Mouse (Mus musculus) midbrain, embryonic 16.5 days (tissue): ENCODE results near the gene Gdf15. TPM values are rescaled to one million over a fixed set of nuclear protein-coding genes. Genes with fewer than 3 reads are reported as not detected.

Experiments
- ATAC-seq: fragments of 200-750 bp; cut with Nextera tagmentation; 2 replicates; pipeline ENCODE4 v1.8.0; 2017; ENCODE audit warnings: moderate TSS enrichment
- H3K27ac ChIP-seq: fragments of 300-500 bp; sonication (generic); 2 replicates; pipeline ENCODE4 v1.5.1; 2014; ENCODE audit warnings: mild to moderate bottlenecking, low read length, mixed read lengths
- H3K27me3 ChIP-seq: fragments of 300-500 bp; sonication (generic); 2 replicates; pipeline ENCODE4 v1.6.1; 2014; ENCODE audit warnings: low read depth, low read length, mixed read lengths; ENCODE audit not compliant: control insufficient read depth, insufficient read depth
- H3K36me3 ChIP-seq: fragments of 300-500 bp; sonication (generic); 2 replicates; pipeline ENCODE4 v1.6.1; 2014; ENCODE audit warnings: mild to moderate bottlenecking, low read length, moderate library complexity, mixed read lengths; ENCODE audit not compliant: control insufficient read depth, insufficient read depth
- H3K4me1 ChIP-seq: fragments of 300-500 bp; sonication (generic); 2 replicates; pipeline ENCODE4 v1.6.1; 2014; ENCODE audit warnings: mild to moderate bottlenecking, low read length, mixed read lengths; ENCODE audit not compliant: control insufficient read depth, insufficient read depth
- H3K4me2 ChIP-seq: fragments of 300-500 bp; sonication (generic); 2 replicates; pipeline ENCODE4 v1.6.1; 2014; ENCODE audit warnings: mild to moderate bottlenecking, low read length, mixed read lengths
- H3K4me3 ChIP-seq: fragments of 300-500 bp; sonication (generic); 2 replicates; pipeline ENCODE4 v1.5.1; 2014; ENCODE audit warnings: low read depth, mild to moderate bottlenecking, low read length, moderate library complexity, mixed read lengths
- H3K9ac ChIP-seq: fragments of 300-500 bp; sonication (generic); 2 replicates; pipeline ENCODE4 v1.6.1; 2014; ENCODE audit warnings: low read depth, low read length, mixed read lengths
- H3K9me3 ChIP-seq: fragments of 300-500 bp; sonication (generic); replicated peaks from 2 replicates; pipeline ENCODE4 v1.6.1; 2014; ENCODE audit warnings: mild to moderate bottlenecking, low read length, mixed read lengths; ENCODE audit not compliant: control insufficient read depth, poor library complexity, severe bottlenecking
- WGBS: fragments of 180-500 bp; shearing (Covaris S2); extraction: QIAGEN DNeasy Blood & Tissue Kit; methylation state at CpG from one replicate; pipeline ENCODE4 v1.1.7; 2014; 5-methylcytosine and 5-hydroxymethylcytosine counted together
- polyA plus RNA-seq: library from polyadenylated mRNA; unstranded; fragments of >200 nt; fragmentation: Nextera tagmentation; extraction: Ambion mirVana; gene quantifications from 2 replicates; pipeline ENCODE4 v1.2.1, GENCODE M21; 2015

The Gdf15 gene
- polyA plus RNA-seq, 1 experiment from 2014 or later = 0.39 TPM

DNA sequence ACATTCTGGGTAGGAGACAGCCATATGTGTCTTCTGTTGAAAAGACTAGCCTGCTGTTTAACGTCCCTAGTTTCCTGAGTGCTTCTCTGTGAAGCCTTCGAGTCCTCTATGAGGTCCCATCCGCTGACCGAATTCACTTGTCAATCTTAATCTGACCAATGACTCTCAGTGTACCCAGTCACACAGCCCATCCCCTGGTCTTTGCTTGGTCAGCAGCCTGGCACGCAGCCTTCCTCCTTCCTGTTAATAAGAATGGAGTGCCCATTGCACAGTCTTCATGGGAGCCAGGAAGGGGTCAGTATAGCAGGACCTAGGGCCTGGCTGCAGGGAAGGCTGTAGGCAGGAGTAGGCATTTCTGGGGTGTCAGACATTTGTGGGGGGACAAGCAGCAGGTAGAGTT is 17.8 kb downstream of the Gdf15 start:
- Histone ChIP-seq H3K9ac (no peak overlapping the region), H3K4me1 (peaks cover 20% of the 10 kb centered on the region), H3K27ac (no peak overlapping the region), H3K36me3 (no peaks in the 10 kb centered on the region), H3K27me3 (no peaks in the 10 kb centered on the region), H3K4me3 (no peak overlapping the region), H3K4me2 (no peak overlapping the region), H3K9me3 (no peaks in the 10 kb centered on the region)
- WGBS = 76% methylated on average over 5 of the region's 5 CpGs
- no peak for ATAC-seq

GRCm38 (mm10) chr8:70613763-70614162 is 18.5 kb downstream of the Gdf15 start:
- no peak overlapping the region for H3K4me2 ChIP-seq
- no peaks in the 10 kb centered on the region for H3K36me3 ChIP-seq
- H3K9ac ChIP-seq = no peak overlapping the region
- no peak overlapping the region for H3K4me3 ChIP-seq
- WGBS = 20% methylated on average over 1 of the region's 1 CpGs
- ATAC-seq = no peak
- peaks cover 26% of the 10 kb centered on the region for H3K4me1 ChIP-seq
- no peaks in the 10 kb centered on the region for H3K9me3 ChIP-seq
- no peaks in the 10 kb centered on the region for H3K27me3 ChIP-seq
- no peak overlapping the region for H3K27ac ChIP-seq

- peak overlapping the region; percentile 85 for H3K4me2 ChIP-seq
- WGBS = 0% methylated on average over 6 of the region's 6 CpGs
- no peaks in the 10 kb centered on the region for H3K36me3 ChIP-seq
- H3K4me3 ChIP-seq = peak overlapping the region; percentile 35
- H3K9ac ChIP-seq = peak overlapping the region; percentile 62
- peaks cover 38% of the 10 kb centered on the region for H3K4me1 ChIP-seq
- H3K27ac ChIP-seq = peak overlapping the region; percentile 58
- no peaks in the 10 kb centered on the region for H3K27me3 ChIP-seq
- H3K9me3 ChIP-seq = no peaks in the 10 kb centered on the region
- no peak for ATAC-seq
Measured at GRCm38 (mm10) chr8:70611849-70612248, 20.4 kb downstream of the Gdf15 start.

DNA sequence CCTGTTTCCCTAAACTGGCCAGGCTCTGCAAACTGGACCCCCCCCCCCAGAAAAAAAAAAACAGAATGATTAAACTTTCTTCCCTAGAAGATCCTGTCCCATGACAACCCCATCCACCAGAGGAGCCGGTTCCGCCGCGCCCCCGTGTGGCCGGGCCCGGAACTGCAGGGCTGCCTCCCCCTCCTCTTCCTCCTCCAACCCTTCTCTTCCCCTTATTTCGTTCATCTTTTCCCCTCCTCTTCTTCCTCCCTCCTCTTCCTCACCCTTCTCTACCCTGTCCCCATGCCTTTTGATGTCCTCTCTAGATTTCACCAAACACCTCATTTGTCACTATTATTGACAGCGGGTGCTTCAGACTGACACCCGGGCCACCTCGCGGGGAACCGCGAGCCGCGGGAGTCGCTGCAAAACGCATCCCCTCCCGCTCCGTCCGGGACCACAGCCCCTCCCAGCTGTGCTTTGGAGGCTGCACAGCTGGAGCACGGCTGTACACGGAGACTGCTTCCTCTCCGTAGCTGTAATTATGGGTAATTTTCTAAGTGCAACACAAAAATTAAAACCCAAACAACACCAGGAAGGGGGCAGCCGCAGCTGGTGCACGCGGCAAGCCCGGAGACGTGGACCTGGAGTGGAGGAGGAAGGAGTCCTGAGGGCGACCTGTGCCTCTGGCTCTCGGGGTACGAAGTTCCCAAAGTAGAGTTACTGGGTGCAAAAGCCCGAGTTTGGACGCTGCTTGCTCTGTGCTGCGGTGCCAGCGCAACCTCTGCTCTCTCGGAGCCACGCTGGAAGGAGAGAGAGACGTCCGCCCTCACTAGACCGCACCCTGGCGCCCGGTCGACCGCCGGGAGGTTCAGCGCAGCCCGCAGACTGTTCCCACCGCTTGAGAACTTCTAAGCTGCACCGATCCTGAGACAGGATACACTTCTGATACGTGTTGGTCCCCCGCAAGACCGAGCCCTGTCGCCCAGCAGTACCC is 21.2 kb downstream of the Gdf15 start:
- H3K4me1 ChIP-seq = peaks cover 45% of the 10 kb centered on the region
- WGBS = under 1% methylated on average over 54 of the region's 54 CpGs
- ATAC-seq = peak; percentile 1; the same call in 1 of the 2 replicates
- no peaks in the 10 kb centered on the region for H3K9me3 ChIP-seq
- no peaks in the 10 kb centered on the region for H3K36me3 ChIP-seq
- H3K27ac ChIP-seq = peak overlapping the region; percentile 58
- H3K4me2 ChIP-seq = peak overlapping the region; percentile 85
- no peaks in the 10 kb centered on the region for H3K27me3 ChIP-seq
- peak overlapping the region; percentile 62 for H3K9ac ChIP-seq
- H3K4me3 ChIP-seq = peak overlapping the region; percentile 35

DNA sequence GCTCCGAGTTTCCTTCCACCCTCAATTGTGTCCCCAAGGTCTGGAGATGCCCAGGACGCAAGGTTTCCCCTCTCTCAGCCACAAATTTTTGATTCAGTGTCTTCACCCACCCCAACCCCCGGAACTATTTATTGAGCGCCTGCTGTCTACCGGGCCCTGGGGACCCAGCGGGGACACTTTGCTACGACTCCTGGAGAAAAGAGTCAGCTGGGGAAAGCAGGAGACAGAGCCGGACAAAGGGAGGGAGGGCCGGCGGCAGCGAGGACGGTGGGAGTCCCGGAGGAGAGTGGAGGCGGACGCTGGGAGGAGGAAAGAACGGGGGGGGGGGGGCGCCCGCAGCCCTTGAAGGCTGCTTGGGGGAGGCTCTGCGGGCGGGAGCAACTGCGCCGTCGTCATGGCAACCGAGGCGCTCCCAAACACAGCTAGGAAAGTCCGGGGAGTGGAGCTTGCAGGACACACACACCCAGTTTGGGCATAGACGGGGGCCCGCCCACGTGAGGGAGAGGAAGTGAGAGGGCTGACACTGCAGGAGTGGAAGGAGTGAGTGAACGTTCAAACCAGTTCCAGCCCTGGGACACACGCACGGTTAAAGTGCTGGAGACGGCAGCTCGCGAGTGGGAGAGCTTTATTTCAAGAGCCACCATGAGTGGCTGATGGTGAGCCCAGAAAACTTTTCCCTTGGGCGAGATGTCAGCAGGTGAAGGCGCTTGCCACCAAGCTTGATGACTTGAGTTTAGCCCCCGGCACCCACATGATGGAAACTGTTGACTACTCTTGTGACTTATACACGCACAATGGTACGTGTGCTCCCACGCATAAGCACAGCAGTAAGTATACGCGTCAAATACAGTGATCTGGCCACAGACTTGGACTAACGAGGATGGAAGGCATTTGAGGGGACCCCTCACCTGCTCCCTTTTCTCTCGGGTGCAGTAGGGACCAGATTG is 22.1 kb downstream of the Gdf15 start:
- peak overlapping the region; percentile 37 for H3K4me3 ChIP-seq
- no peaks in the 10 kb centered on the region for H3K36me3 ChIP-seq
- peak overlapping the region; percentile 81 for H3K27ac ChIP-seq
- H3K9me3 ChIP-seq = no peaks in the 10 kb centered on the region
- WGBS = 1% methylated on average over 42 of the region's 45 CpGs
- H3K9ac ChIP-seq = peak overlapping the region; percentile 50
- H3K4me1 ChIP-seq = peaks cover 47% of the 10 kb centered on the region
- no peaks in the 10 kb centered on the region for H3K27me3 ChIP-seq
- 0 out of 2 replicates have a peak, but pooled peaks have one; percentile 4 for ATAC-seq
- peak overlapping the region; percentile 85 for H3K4me2 ChIP-seq

DNA sequence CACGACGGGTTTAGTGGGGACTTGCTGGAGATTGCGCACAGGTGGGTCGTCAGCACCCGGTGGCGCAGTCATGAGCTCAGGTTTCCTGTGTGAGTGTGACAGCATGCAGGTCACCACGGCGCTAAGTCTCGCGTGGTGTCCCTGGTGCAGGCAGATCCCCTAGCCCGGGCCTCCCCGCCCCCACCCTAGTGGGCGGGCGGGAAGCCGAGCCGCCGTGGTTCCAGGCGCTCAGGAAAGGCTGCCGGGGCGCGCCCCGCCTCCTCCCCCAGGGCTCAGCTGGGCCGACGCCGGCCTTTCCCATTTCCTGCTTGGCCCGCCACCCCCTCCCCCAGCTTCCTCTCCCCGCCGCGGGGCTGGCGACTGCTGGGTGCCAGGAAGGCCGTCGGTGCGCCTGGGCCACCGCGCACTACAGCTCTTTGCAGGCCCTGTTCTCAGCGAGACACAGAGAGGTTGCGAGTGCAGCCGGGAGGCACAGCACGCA is 22.8 kb downstream of the Gdf15 start:
- peak; percentile 16 for ATAC-seq
- no peaks in the 10 kb centered on the region for H3K27me3 ChIP-seq
- peaks cover 48% of the 10 kb centered on the region for H3K4me1 ChIP-seq
- H3K36me3 ChIP-seq = no peaks in the 10 kb centered on the region
- no peaks in the 10 kb centered on the region for H3K9me3 ChIP-seq
- WGBS = under 1% methylated on average over 31 of the region's 39 CpGs
- H3K27ac ChIP-seq = peak overlapping the region; percentile 81
- H3K9ac ChIP-seq = peak overlapping the region; percentile 50
- H3K4me2 ChIP-seq = peak overlapping the region; percentile 85
- peak overlapping the region; percentile 37 for H3K4me3 ChIP-seq

GRCm38 (mm10) chr8:70608749-70609367 is 23.4 kb downstream of the Gdf15 start, which contains the start of gene Ssbp4:
Gene Ssbp4 (minus strand): TSS chr8:70608872.
- ATAC-seq = no peak; the same call in 1 of the 2 replicates
- peak within 1 kb of the TSS; percentile 79 for H3K9ac ChIP-seq
- H3K9me3 ChIP-seq = no peaks in the 10 kb centered on the region
- no peaks in the 10 kb centered on the region for H3K27me3 ChIP-seq
- H3K4me3 ChIP-seq = peak within 1 kb of the TSS; percentile 68
- H3K4me1 ChIP-seq = peaks cover 49% of the 10 kb centered on the region
- 7% methylated on average over 26 of the region's 26 CpGs for WGBS
- peak within 1 kb of the TSS; percentile 81 for H3K27ac ChIP-seq
- peak within 1 kb of the TSS; percentile 85 for H3K4me2 ChIP-seq
- no peaks in the 10 kb centered on the region for H3K36me3 ChIP-seq
